Mouse (Mus musculus) myocyte (in vitro differentiated cells): ENCODE data around the gene Aida. TPM values are rescaled to one million over a fixed set of nuclear protein-coding genes. Genes with fewer than 3 reads are reported as not detected.

Experiments used
- H3K27me3 ChIP-seq: one replicate; pipeline ENCODE4 v1.6.1; 2011; ENCODE audit not compliant: control insufficient read depth, insufficient read depth, insufficient read length
- H3K36me3 ChIP-seq: one replicate; pipeline ENCODE4 v1.6.1; 2011; ENCODE audit not compliant: control insufficient read depth, insufficient read depth
- H3K4me2 ChIP-seq: one replicate; pipeline ENCODE4 v1.6.1; 2011; ENCODE audit warnings: low read depth, control low read depth
- H3K4me3 ChIP-seq: one replicate; pipeline ENCODE4 v1.5.1; 2011; ENCODE audit warnings: mild to moderate bottlenecking, control low read depth, moderate library complexity
- H3K79me2 ChIP-seq: one replicate; pipeline ENCODE4 v1.6.1; 2011; ENCODE audit not compliant: control insufficient read depth, insufficient read depth
- H3ac ChIP-seq: one replicate; pipeline ENCODE4 v1.6.1; 2011; ENCODE audit not compliant: control insufficient read depth, insufficient read length
- CEBPB ChIP-seq: IDR thresholded peaks from 2 replicates; pipeline ENCODE4 v1.6.1; 2011; ENCODE audit warnings: mild to moderate bottlenecking, moderate library complexity; ENCODE audit not compliant: poor library complexity, insufficient read depth, severe bottlenecking
- E2F4 ChIP-seq: IDR thresholded peaks from one replicate; pipeline ENCODE4 v1.6.1; 2011; ENCODE audit warnings: mild to moderate bottlenecking, control low read depth, moderate library complexity; ENCODE audit not compliant: insufficient read depth
- MAX ChIP-seq: IDR thresholded peaks from one replicate; pipeline ENCODE4 v1.6.1; 2011; ENCODE audit warnings: low read depth, mild to moderate bottlenecking, control low read depth
- MYOD1 ChIP-seq, 3 experiments: IDR thresholded peaks; one replicate each; pipeline ENCODE4 v1.6.1; 2011; ENCODE audit warnings: control low read depth in 2 of 3, low read depth in 2 of 3, mild to moderate bottlenecking in 2 of 3, moderate library complexity in 1 of 3; ENCODE audit not compliant: insufficient read length in 2 of 3, control insufficient read depth in 1 of 3
- MYOG ChIP-seq, 3 experiments: IDR thresholded peaks; one replicate each; pipeline ENCODE4 v1.6.1; 2011; ENCODE audit warnings: control low read depth in 2 of 3, low read depth in 2 of 3, mild to moderate bottlenecking in 2 of 3; ENCODE audit not compliant: insufficient read length in 2 of 3, control insufficient read depth in 1 of 3, insufficient read depth in 1 of 3
- POLR2A ChIP-seq: IDR thresholded peaks from one replicate; pipeline ENCODE4 v1.6.1; 2011; ENCODE audit warnings: low read depth, mild to moderate bottlenecking, control low read depth, moderate library complexity; ENCODE audit not compliant: insufficient read length
- POLR2AphosphoS2 ChIP-seq: IDR thresholded peaks from one replicate; pipeline ENCODE4 v1.6.1; 2011; ENCODE audit warnings: low read depth, control low read depth; ENCODE audit not compliant: insufficient read length
- REST ChIP-seq: IDR thresholded peaks from one replicate; pipeline ENCODE4 v1.6.1; 2011; ENCODE audit warnings: mild to moderate bottlenecking, control low read depth, moderate library complexity; ENCODE audit not compliant: insufficient read depth, insufficient read length
- SRF ChIP-seq: IDR thresholded peaks from one replicate; pipeline ENCODE4 v1.6.1; 2011; ENCODE audit warnings: low read depth; ENCODE audit not compliant: control insufficient read depth, insufficient read length
- TCF12 ChIP-seq: IDR thresholded peaks from one replicate; pipeline ENCODE4 v1.6.1; 2011; ENCODE audit warnings: mild to moderate bottlenecking, control low read depth; ENCODE audit not compliant: poor library complexity, insufficient read depth, severe bottlenecking
- TCF3 ChIP-seq: IDR thresholded peaks from one replicate; pipeline ENCODE4 v1.6.1; 2011; ENCODE audit warnings: low read depth, control low read depth; ENCODE audit not compliant: insufficient read length
- USF1 ChIP-seq: IDR thresholded peaks from one replicate; pipeline ENCODE4 v1.6.1; 2011; ENCODE audit warnings: low read depth, mild to moderate bottlenecking, control low read depth, moderate library complexity
- polyA plus RNA-seq: library from polyadenylated mRNA; unstranded; fragments of >200 nt; fragmentation: generic; extraction: Trizol; gene quantifications from one replicate; pipeline ENCODE4 v1.2.1, GENCODE M21; 2012; ENCODE audit warnings: missing spikeins

Aida gene
- polyA plus RNA-seq, 1 experiment = 28.3 TPM

GRCm38 (mm10) chr1:183366361-183366760 is 70.0 kb downstream of the Aida start:
- Histone ChIP-seq H3K4me2 (no peak overlapping the region), H3K4me3 (no peak overlapping the region), H3K27me3 (no peaks in the 10 kb centered on the region), H3K36me3 (peaks cover 16% of the 10 kb centered on the region), H3K79me2 (peaks cover 21% of the 10 kb centered on the region), H3ac (no peak overlapping the region)
- TF ChIP-seq POLR2A = no peak
- no peak for TF ChIP-seq USF1
- TF ChIP-seq CEBPB = no peak
- TF ChIP-seq SRF = no peak
- no peak for TF ChIP-seq MAX
- TF ChIP-seq MYOG (IDR thresholded peaks at IDR 0.05; ENCODE audit: control insufficient read depth in 1 of 3, insufficient read depth in 1 of 3, insufficient read length in 2 of 3, low read depth in 2 of 3) = no peak
- TF ChIP-seq E2F4 = no peak
- no peak for TF ChIP-seq REST
- TF ChIP-seq TCF12 = no peak
- TF ChIP-seq TCF3 = no peak
- TF ChIP-seq POLR2AphosphoS2 = no peak
- no peak for TF ChIP-seq MYOD1 (IDR thresholded peaks at IDR 0.05; ENCODE audit: control insufficient read depth in 1 of 3, insufficient read length in 2 of 3, low read depth in 2 of 3)

GRCm38 (mm10) chr1:183368601-183369400 is 72.4 kb downstream of the Aida start:
- H3K4me3 ChIP-seq = peak overlapping the region; percentile 69
- TF ChIP-seq TCF3 (no peak), POLR2A (no peak), MYOG (IDR thresholded peaks at IDR 0.05; ENCODE audit: control insufficient read depth in 1 of 3, insufficient read depth in 1 of 3, insufficient read length in 2 of 3, low read depth in 2 of 3) (no peak), REST (no peak), CEBPB (no peak), E2F4 (no peak), MAX (no peak)
- H3K36me3 ChIP-seq = peaks cover 5% of the 10 kb centered on the region
- no peaks in the 10 kb centered on the region for H3K27me3 ChIP-seq
- peak overlapping the region; percentile 73 for H3K4me2 ChIP-seq
- H3K79me2 ChIP-seq = peaks cover 21% of the 10 kb centered on the region
- H3ac ChIP-seq = peak overlapping the region; percentile 40

GRCm38 (mm10) chr1:183369427-183370014 is 73.1 kb downstream of the Aida start, which contains the start of gene Mia3:
Gene Mia3, minus strand, starts transcription at chr1:183369553.
- TF ChIP-seq REST (no peak), CEBPB (no peak), SRF (peak; percentile 43), MYOG (IDR thresholded peaks at IDR 0.05; ENCODE audit: control insufficient read depth in 1 of 3, insufficient read depth in 1 of 3, insufficient read length in 2 of 3, low read depth in 2 of 3) (peak in 1 of 3 experiments; percentile 13), POLR2AphosphoS2 (peak; percentile 80), MYOD1 (IDR thresholded peaks at IDR 0.05; ENCODE audit: control insufficient read depth in 1 of 3, insufficient read length in 2 of 3, low read depth in 2 of 3) (peak in 1 of 3 experiments; percentile 17), MAX (no peak), TCF3 (no peak), TCF12 (no peak), USF1 (no peak), E2F4 (no peak), POLR2A (peak; percentile 91)
- peaks cover 21% of the 10 kb centered on the region for H3K79me2 ChIP-seq

GRCm38 (mm10) chr1:183374728-183375127 is 78.3 kb downstream of the Aida start:
- Histone ChIP-seq H3K27me3 (no peaks in the 10 kb centered on the region), H3K36me3 (no peaks in the 10 kb centered on the region), H3K79me2 (no peaks in the 10 kb centered on the region), H3K4me3 (no peak overlapping the region), H3ac (no peak overlapping the region), H3K4me2 (no peak overlapping the region)
- no peak for TF ChIP-seq POLR2A
- no peak for TF ChIP-seq CEBPB
- no peak for TF ChIP-seq USF1
- no peak for TF ChIP-seq POLR2AphosphoS2
- no peak for TF ChIP-seq SRF
- TF ChIP-seq MYOD1 (IDR thresholded peaks at IDR 0.05; ENCODE audit: control insufficient read depth in 1 of 3, insufficient read length in 2 of 3, low read depth in 2 of 3) = no peak
- no peak for TF ChIP-seq MYOG (IDR thresholded peaks at IDR 0.05; ENCODE audit: control insufficient read depth in 1 of 3, insufficient read depth in 1 of 3, insufficient read length in 2 of 3, low read depth in 2 of 3)
- no peak for TF ChIP-seq TCF3
- no peak for TF ChIP-seq E2F4
- no peak for TF ChIP-seq MAX
- TF ChIP-seq REST = no peak
- no peak for TF ChIP-seq TCF12

More at GRCm38 (mm10) chr1:183369427-183370014, 73.1 kb downstream of the Aida start, which contains the start of gene Mia3:
- Histone ChIP-seq H3K4me2 (peak within 1 kb of the TSS; percentile 91), H3K36me3 (peaks cover 1% of the 10 kb centered on the region), H3ac (peak within 1 kb of the TSS; percentile 40), H3K4me3 (peak within 1 kb of the TSS; percentile 69), H3K27me3 (no peaks in the 10 kb centered on the region)

Other genes starting within 250 kb of the Aida start
- gene Disp1, start 75.1 kb upstream of the Aida start, polyA plus RNA-seq = 23.5 TPM
- 26.6 TPM for gene Brox, start 679 bp downstream of the Aida start, polyA plus RNA-seq
- gene Mia3, start 73.0 kb downstream of the Aida start, polyA plus RNA-seq = 48.1 TPM
- gene Taf1a, start 92.4 kb downstream of the Aida start, polyA plus RNA-seq = 3.4 TPM
- gene Hhipl2, start 121.6 kb downstream of the Aida start, polyA plus RNA-seq = 0.05 TPM